Mouse (Mus musculus): ENCODE measurements around the gene Lrrc56. TPM values are rescaled to one million over a fixed set of nuclear protein-coding genes. Genes with fewer than 3 reads are reported as not detected.

The Lrrc56 gene
- total and polyA plus RNA-seq, 2 experiments from 2014 or later = 2.9 to 5.6 TPM

- Histone ChIP-seq H3K27me3 (ENCODE audit: control insufficient read depth, insufficient read depth, low read length) (no peaks in the 10 kb centered on the region), H3K36me3 (replicated peaks; ENCODE audit: control insufficient read depth, insufficient read depth, low read length) (peaks cover 6% of the 10 kb centered on the region; the same call in 1 of the 2 replicates), H3K4me3 (ENCODE audit: low read depth, low read length) (no peak overlapping the region), H3K9ac (replicated peaks; ENCODE audit: low read depth, low read length) (no peak overlapping the region), H3K4me1 (ENCODE audit: control insufficient read depth, insufficient read depth) (peaks cover 5% of the 10 kb centered on the region), H3K4me2 (ENCODE audit: low read depth, low read length) (no peak overlapping the region), H3K9me3 (replicated peaks; ENCODE audit: control insufficient read depth, low read length) (no peaks in the 10 kb centered on the region), H3K27ac (ENCODE audit: low read depth) (no peak overlapping the region)
- DNase-seq (ENCODE audit: low spot score) (no peak), ATAC-seq (ENCODE audit: insufficient read depth, low read depth) (no peak)
- WGBS = 81% methylated on average over 8 of the region's 8 CpGs
- no peak for TF ChIP-seq EP300 (IDR thresholded peaks at IDR 0.05; ENCODE audit: low read depth)
- no peak for TF ChIP-seq CTCF (IDR thresholded peaks at IDR 0.05; ENCODE audit: low read depth)
These were observed 2.8 kb downstream of the Lrrc56 start for GRCm38 (mm10) chr7:141196619-141197282.

GRCm38 (mm10) chr7:141198121-141198520 is 4.2 kb downstream of the Lrrc56 start:
- Histone ChIP-seq H3K27ac (ENCODE audit: low read depth) (no peak overlapping the region), H3K36me3 (replicated peaks; ENCODE audit: control insufficient read depth, insufficient read depth, low read length) (no peaks in the 10 kb centered on the region), H3K9me3 (replicated peaks; ENCODE audit: control insufficient read depth, low read length) (no peaks in the 10 kb centered on the region), H3K4me1 (ENCODE audit: control insufficient read depth, insufficient read depth) (no peaks in the 10 kb centered on the region; the same call in none of the 2 replicates), H3K9ac (replicated peaks; ENCODE audit: low read depth, low read length) (no peak overlapping the region), H3K4me2 (ENCODE audit: low read depth, low read length) (no peak overlapping the region), H3K4me3 (ENCODE audit: low read depth, low read length) (no peak overlapping the region), H3K27me3 (ENCODE audit: control insufficient read depth, insufficient read depth, low read length) (no peaks in the 10 kb centered on the region)
- DNase-seq (ENCODE audit: low spot score) (no peak), ATAC-seq (ENCODE audit: insufficient read depth, low read depth) (no peak)
- 89% methylated on average over 4 of the region's 4 CpGs for WGBS
- TF ChIP-seq EP300 (IDR thresholded peaks at IDR 0.05; ENCODE audit: low read depth) (no peak), CTCF (IDR thresholded peaks at IDR 0.05; ENCODE audit: low read depth) (no peak)

GRCm38 (mm10) chr7:141204546-141204945 is 10.6 kb downstream of the Lrrc56 start:
- no peak overlapping the region for H3K9ac ChIP-seq (replicated peaks; ENCODE audit: low read depth, low read length)
- no peak overlapping the region for H3K27ac ChIP-seq (ENCODE audit: low read depth)
- H3K27me3 ChIP-seq (ENCODE audit: control insufficient read depth, insufficient read depth, low read length) = no peaks in the 10 kb centered on the region
- no peak for ATAC-seq (ENCODE audit: insufficient read depth, low read depth)
- H3K36me3 ChIP-seq (replicated peaks; ENCODE audit: control insufficient read depth, insufficient read depth, low read length) = no peaks in the 10 kb centered on the region
- H3K4me1 ChIP-seq (ENCODE audit: control insufficient read depth, insufficient read depth) = no peaks in the 10 kb centered on the region
- H3K4me3 ChIP-seq (ENCODE audit: low read depth, low read length) = no peak overlapping the region
- DNase-seq (ENCODE audit: low spot score) = no peak
- 53% methylated on average over 3 of the region's 3 CpGs for WGBS
- TF ChIP-seq EP300 (IDR thresholded peaks at IDR 0.05; ENCODE audit: low read depth) (no peak), CTCF (IDR thresholded peaks at IDR 0.05; ENCODE audit: low read depth) (no peak)
- H3K9me3 ChIP-seq (replicated peaks; ENCODE audit: control insufficient read depth, low read length) = no peaks in the 10 kb centered on the region
- no peak overlapping the region for H3K4me2 ChIP-seq (ENCODE audit: low read depth, low read length)

- Histone ChIP-seq H3K9me3 (replicated peaks; ENCODE audit: control insufficient read depth, low read length) (no peaks in the 10 kb centered on the region), H3K9ac (replicated peaks; ENCODE audit: low read depth, low read length) (no peak overlapping the region), H3K4me3 (ENCODE audit: low read depth, low read length) (no peak overlapping the region), H3K27me3 (ENCODE audit: control insufficient read depth, insufficient read depth, low read length) (no peaks in the 10 kb centered on the region), H3K4me1 (ENCODE audit: control insufficient read depth, insufficient read depth) (no peaks in the 10 kb centered on the region), H3K27ac (ENCODE audit: low read depth) (no peak overlapping the region), H3K36me3 (replicated peaks; ENCODE audit: control insufficient read depth, insufficient read depth, low read length) (no peaks in the 10 kb centered on the region), H3K4me2 (ENCODE audit: low read depth, low read length) (no peak overlapping the region)
- no peak for TF ChIP-seq EP300 (IDR thresholded peaks at IDR 0.05; ENCODE audit: low read depth)
- no peak for TF ChIP-seq CTCF (IDR thresholded peaks at IDR 0.05; ENCODE audit: low read depth)
- DNase-seq (ENCODE audit: low spot score) (no peak), ATAC-seq (ENCODE audit: insufficient read depth, low read depth) (no peak)
- WGBS = 88% methylated on average over 5 of the region's 5 CpGs
These were observed 11.5 kb downstream of the Lrrc56 start for GRCm38 (mm10) chr7:141205504-141205903.

GRCm38 (mm10) chr7:141206182-141206937 is 12.4 kb downstream of the Lrrc56 start:
- no peaks in the 10 kb centered on the region for H3K27me3 ChIP-seq (ENCODE audit: control insufficient read depth, insufficient read depth, low read length)
- no peak for TF ChIP-seq CTCF (IDR thresholded peaks at IDR 0.05; ENCODE audit: low read depth)
- no peak for TF ChIP-seq EP300 (IDR thresholded peaks at IDR 0.05; ENCODE audit: low read depth)
- no peaks in the 10 kb centered on the region for H3K9me3 ChIP-seq (replicated peaks; ENCODE audit: control insufficient read depth, low read length)
- no peaks in the 10 kb centered on the region for H3K4me1 ChIP-seq (ENCODE audit: control insufficient read depth, insufficient read depth)
- H3K4me2 ChIP-seq (ENCODE audit: low read depth, low read length) = no peak overlapping the region
- no peak overlapping the region for H3K9ac ChIP-seq (replicated peaks; ENCODE audit: low read depth, low read length)
- ATAC-seq (ENCODE audit: insufficient read depth, low read depth) (no peak), DNase-seq (ENCODE audit: low spot score) (no peak)
- WGBS = 80% methylated on average over 18 of the region's 18 CpGs
- no peak overlapping the region for H3K27ac ChIP-seq (ENCODE audit: low read depth)
- no peaks in the 10 kb centered on the region for H3K36me3 ChIP-seq (replicated peaks; ENCODE audit: control insufficient read depth, insufficient read depth, low read length)
- H3K4me3 ChIP-seq (ENCODE audit: low read depth, low read length) = no peak overlapping the region

Data from heart, postnatal 0 days (tissue).